Mouse (Mus musculus): ENCODE data around the gene Saa3.
A peak's percentile ranks its signal among the peaks of the same experiment; 100 is the strongest.
"Not testable (repeated sequence)": the region's sequence is repeated elsewhere in the genome, so short reads cannot be mapped to it uniquely, and the experiment has no call there.

Gene Saa3

GRCm38 (mm10) chr7:46710390-46710844 is 5.1 kb downstream of the Saa3 start, which contains the start of gene Saal1:
Gene Saal1, minus strand, starts transcription at chr7:46710680.
- peak; percentile 74 to 81 for DNase-seq

DNA sequence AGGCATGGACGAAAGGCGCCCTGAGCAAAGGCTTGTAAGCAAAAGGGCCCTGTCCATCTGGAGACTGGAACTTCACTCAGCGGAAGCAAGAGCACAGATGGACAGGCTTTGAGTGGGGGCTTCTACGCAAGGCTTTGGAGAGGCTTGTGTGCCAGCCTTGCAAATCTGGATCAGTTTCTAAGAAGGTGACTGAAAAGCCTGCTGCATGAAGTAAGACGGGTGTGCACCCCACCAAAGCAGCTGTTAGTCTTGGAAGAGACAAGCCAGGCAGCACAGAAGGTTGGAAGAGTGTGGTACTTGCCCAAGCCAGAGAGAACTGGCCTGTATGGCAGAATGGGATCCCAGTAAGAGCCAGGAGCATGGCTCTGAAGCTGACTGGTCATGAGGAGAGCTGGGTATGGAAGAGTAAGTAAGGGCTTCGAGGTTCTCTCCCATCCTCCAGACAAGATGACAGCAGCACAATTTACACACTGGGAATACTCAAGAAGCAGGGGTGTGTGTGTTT is 14.9 kb downstream of the Saa3 start:
- no peak for DNase-seq

GRCm38 (mm10) chr7:46696754-46697153 is 18.7 kb downstream of the Saa3 start:
- no peak for DNase-seq

GRCm38 (mm10) chr7:46686827-46687226 is 28.7 kb downstream of the Saa3 start:
- no peak for DNase-seq

DNA sequence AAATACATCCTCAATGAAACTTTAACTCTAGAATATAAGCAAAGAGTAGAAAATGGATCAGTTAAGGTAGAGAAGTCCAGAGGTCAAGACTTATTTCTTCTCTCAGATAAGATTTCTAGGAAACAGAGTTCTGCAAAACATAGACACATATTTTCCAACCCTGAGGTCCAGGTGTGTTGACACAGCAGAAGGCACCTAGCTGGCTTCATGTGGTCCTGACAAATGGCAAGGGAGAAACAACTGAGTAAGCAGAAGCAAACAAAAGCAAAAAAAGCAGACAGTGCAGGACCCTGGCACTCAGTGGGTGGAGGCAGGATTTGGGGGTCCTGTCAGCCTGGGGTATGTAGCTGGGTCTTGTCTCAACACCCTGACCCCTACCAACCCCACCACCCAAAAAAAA is 34.8 kb downstream of the Saa3 start:
- no peak for DNase-seq

- DNase-seq = not testable (repeated sequence)
Measured at GRCm38 (mm10) chr7:46679044-46679443, 36.5 kb downstream of the Saa3 start.

DNA sequence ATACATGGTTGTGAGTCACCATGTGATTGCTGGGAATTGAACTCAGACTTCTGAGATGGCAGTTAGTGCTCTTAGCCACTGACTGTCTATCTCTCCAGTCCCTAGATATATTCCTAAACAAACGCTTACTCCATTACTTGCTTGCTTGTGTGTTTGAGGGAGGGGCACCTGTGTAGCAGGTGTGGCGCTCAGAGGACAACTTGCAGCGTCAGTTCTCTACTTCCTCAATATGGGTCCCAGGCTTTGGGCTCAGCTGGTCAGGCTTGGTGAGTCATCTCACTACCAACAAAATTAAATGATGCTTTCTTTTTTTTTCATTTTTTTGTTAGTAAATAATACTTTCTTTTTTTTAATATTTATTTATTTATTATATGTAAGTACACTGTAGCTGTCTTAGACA is 37.1 kb downstream of the Saa3 start:
- DNase-seq = no peak

DNA sequence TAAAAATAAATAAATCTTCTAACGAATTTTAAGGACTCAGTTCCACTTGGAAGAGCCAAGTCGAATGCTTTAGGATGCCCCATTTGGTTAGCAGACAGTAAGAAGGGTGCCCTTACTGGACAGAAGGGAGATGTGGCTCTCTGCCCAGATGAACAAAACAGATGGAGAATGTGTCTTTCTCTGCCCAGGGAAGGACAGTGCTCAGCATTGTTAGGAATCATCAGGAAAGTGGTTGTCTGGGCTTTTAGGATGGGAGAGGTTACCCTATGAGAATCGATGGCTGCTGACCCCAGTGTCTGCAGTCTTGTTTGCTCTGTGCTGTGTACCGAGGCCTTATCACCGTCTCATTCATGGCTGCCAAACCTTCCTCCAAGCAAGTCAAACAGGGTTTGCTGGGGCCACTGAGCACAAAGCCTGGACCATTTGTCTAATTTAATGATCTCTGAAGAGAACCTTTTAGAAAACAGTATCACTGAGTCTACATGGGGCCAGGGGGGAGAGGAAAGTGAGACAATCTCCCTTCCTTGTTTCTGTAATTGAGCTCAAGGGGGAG is 38.6 kb downstream of the Saa3 start:
- no peak for DNase-seq

DNA sequence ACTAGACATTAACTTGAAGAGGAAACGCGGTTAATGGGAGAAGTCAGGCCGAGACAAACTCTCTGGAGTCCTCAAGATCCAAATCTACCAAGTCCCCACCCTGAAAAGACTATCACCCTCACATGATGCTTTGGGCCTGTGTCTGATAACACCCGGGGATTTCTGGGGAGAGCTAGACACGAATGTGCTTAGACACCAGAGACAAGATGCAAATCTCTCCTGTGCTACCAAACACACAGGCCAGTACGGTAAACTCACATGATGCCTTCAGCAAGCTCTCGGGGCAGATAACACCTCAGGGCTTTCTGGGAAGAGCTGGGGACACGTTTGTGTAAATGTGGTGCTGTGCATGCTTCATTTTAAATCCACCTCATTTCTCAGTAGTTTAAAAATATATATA is 39.6 kb downstream of the Saa3 start:
- DNase-seq = no peak

- DNase-seq = no peak
Measured at GRCm38 (mm10) chr7:46675061-46675460, 40.4 kb downstream of the Saa3 start.

GRCm38 (mm10) chr7:46672160-46672672 is 43.3 kb downstream of the Saa3 start, which contains the start of gene Tph1:
Gene Tph1, minus strand, starts transcription at chr7:46672537.
- DNase-seq = no peak

DNA sequence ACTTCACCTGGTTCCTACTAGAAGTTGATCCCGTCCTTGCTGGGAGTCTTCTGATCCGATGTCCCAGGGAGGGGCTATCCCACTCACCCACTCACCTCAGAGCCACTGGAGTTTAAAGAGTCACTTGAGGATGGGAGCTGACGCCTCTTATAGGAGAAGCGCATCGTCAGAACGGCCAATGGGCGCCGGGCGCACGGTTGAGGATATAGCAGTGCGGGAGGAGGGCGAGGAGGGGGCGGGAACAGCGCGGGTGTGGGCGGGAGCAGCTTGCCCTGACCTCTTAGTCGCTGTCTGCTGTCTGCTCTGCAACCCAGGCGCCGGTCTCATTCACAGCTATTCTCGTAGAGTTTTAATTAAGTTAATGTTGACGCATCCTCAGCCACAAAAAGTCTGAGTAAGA is 48.2 kb downstream of the Saa3 start:
- no peak for DNase-seq

- no peak for DNase-seq
Measured at GRCm38 (mm10) chr7:46665236-46665635, 50.3 kb downstream of the Saa3 start.
